Mouse (Mus musculus) heart, embryonic 14.5 days (tissue): ENCODE measurements around the gene Stx17. TPM values are rescaled to one million over a fixed set of nuclear protein-coding genes. Genes with fewer than 3 reads are reported as not detected.

Experiments
- ATAC-seq: fragments of 200-750 bp; cut with Nextera tagmentation; 2 replicates; pipeline ENCODE4 v1.8.0; 2017; ENCODE audit warnings: low read depth, moderate TSS enrichment; ENCODE audit not compliant: insufficient number of reproducible peaks, insufficient read depth, low FRiP score
- H3K27ac ChIP-seq, 2 experiments: fragments of 200-500 bp in 1 of 2; fragments of 300-500 bp in 1 of 2; sonication (generic) in 1 of 2; replicated peaks in 1 of 2; 2 replicates each; pipeline ENCODE4 v1.5.1; 2012 to 2014; ENCODE audit warnings: low read depth in 2 of 2, low read length in 2 of 2, control low read depth in 1 of 2, mild to moderate bottlenecking in 1 of 2, mixed read lengths in 1 of 2; ENCODE audit not compliant: control insufficient read depth in 1 of 2, insufficient read depth in 1 of 2
- H3K27me3 ChIP-seq: fragments of 300-500 bp; sonication (generic); 2 replicates; pipeline ENCODE4 v1.6.1; 2014; ENCODE audit warnings: mild to moderate bottlenecking, low read length, control low read depth; ENCODE audit not compliant: control insufficient read depth, insufficient read depth
- H3K36me3 ChIP-seq: fragments of 300-500 bp; sonication (generic); 2 replicates; pipeline ENCODE4 v1.6.1; 2014; ENCODE audit warnings: mild to moderate bottlenecking, control low read depth, low read length, mixed read lengths; ENCODE audit not compliant: control insufficient read depth, insufficient read depth
- H3K4me1 ChIP-seq, 2 experiments: fragments of 200-500 bp in 1 of 2; fragments of 300-500 bp in 1 of 2; sonication (generic) in 1 of 2; 2 replicates each; pipeline ENCODE4 v1.6.1; 2012 to 2014; ENCODE audit warnings: low read length in 2 of 2, control low read depth in 1 of 2, mixed read lengths in 1 of 2; ENCODE audit not compliant: control insufficient read depth in 2 of 2, insufficient read depth in 2 of 2
- H3K4me2 ChIP-seq: fragments of 300-500 bp; sonication (generic); 2 replicates; pipeline ENCODE4 v1.6.1; 2014; ENCODE audit warnings: mild to moderate bottlenecking, low read length
- H3K4me3 ChIP-seq, 2 experiments: fragments of 200-500 bp in 1 of 2; fragments of 300-500 bp in 1 of 2; sonication (generic) in 1 of 2; 2 replicates each; pipeline ENCODE4 v1.5.1; 2012 to 2014; ENCODE audit warnings: low read length in 2 of 2, mild to moderate bottlenecking in 2 of 2, control low read depth in 1 of 2, low read depth in 1 of 2, moderate library complexity in 1 of 2; ENCODE audit not compliant: control insufficient read depth in 1 of 2, insufficient read depth in 1 of 2
- H3K9ac ChIP-seq: fragments of 300-500 bp; sonication (generic); 2 replicates; pipeline ENCODE4 v1.6.1; 2014; ENCODE audit warnings: mild to moderate bottlenecking, low read length
- H3K9me3 ChIP-seq: fragments of 300-500 bp; sonication (generic); 2 replicates; pipeline ENCODE4 v1.6.1; 2016; ENCODE audit warnings: low read length, control low read depth; ENCODE audit not compliant: control insufficient read depth
- WGBS: fragments of 180-500 bp; shearing (Covaris S2); extraction: QIAGEN DNeasy Blood & Tissue Kit; methylation state at CpG from one replicate; pipeline ENCODE4 v1.1.7; 2014; 5-methylcytosine and 5-hydroxymethylcytosine counted together
- polyA plus RNA-seq: library from polyadenylated mRNA; unstranded; fragments of >200 nt; fragmentation: Nextera tagmentation; extraction: Ambion mirVana; gene quantifications from 2 replicates; pipeline ENCODE4 v1.2.1, GENCODE M21; 2014

Stx17 gene
- polyA plus RNA-seq, 1 experiment from 2014 or later, result 23.5 TPM

- H3K9ac ChIP-seq, result no peak overlapping the region
- 75% methylated on average over 3 of the region's 3 CpGs for WGBS
- no peak for ATAC-seq
- H3K36me3 ChIP-seq, result no peaks in the 10 kb centered on the region
- H3K9me3 ChIP-seq, result no peaks in the 10 kb centered on the region
- H3K4me2 ChIP-seq, result no peak overlapping the region
- no peak overlapping the region for H3K4me3 ChIP-seq
- no peak overlapping the region for H3K27ac ChIP-seq
- no peaks in the 10 kb centered on the region for H3K27me3 ChIP-seq
- H3K4me1 ChIP-seq, result no peaks in the 10 kb centered on the region
These were observed 31.5 kb upstream of the Stx17 start for GRCm38 (mm10) chr4:48093221-48093620.

GRCm38 (mm10) chr4:48100217-48100616 lies 24.5 kb upstream of the Stx17 start:
- Histone ChIP-seq H3K4me1 (no peaks in the 10 kb centered on the region), H3K9ac (no peak overlapping the region), H3K36me3 (no peaks in the 10 kb centered on the region), H3K4me3 (no peak overlapping the region), H3K27me3 (no peaks in the 10 kb centered on the region), H3K4me2 (no peak overlapping the region), H3K9me3 (no peaks in the 10 kb centered on the region), H3K27ac (no peak overlapping the region)
- 77% methylated on average over 8 of the region's 8 CpGs for WGBS
- no peak for ATAC-seq

GRCm38 (mm10) chr4:48101981-48102380 lies 22.7 kb upstream of the Stx17 start:
- ATAC-seq, result no peak
- Histone ChIP-seq H3K4me2 (no peak overlapping the region), H3K4me1 (no peaks in the 10 kb centered on the region)

GRCm38 (mm10) chr4:48105387-48105786 lies 19.3 kb upstream of the Stx17 start:
- H3K27me3 ChIP-seq, result no peaks in the 10 kb centered on the region
- 69% methylated on average over 5 of the region's 5 CpGs for WGBS
- no peaks in the 10 kb centered on the region for H3K9me3 ChIP-seq
- no peak overlapping the region for H3K9ac ChIP-seq
- no peaks in the 10 kb centered on the region for H3K4me1 ChIP-seq
- no peaks in the 10 kb centered on the region for H3K36me3 ChIP-seq
- no peak overlapping the region for H3K27ac ChIP-seq
- no peak overlapping the region for H3K4me2 ChIP-seq
- no peak for ATAC-seq
- H3K4me3 ChIP-seq, result no peak overlapping the region

More at GRCm38 (mm10) chr4:48101981-48102380, 22.7 kb upstream of the Stx17 start:
- Histone ChIP-seq H3K9ac (no peak overlapping the region), H3K27ac (no peak overlapping the region), H3K27me3 (no peaks in the 10 kb centered on the region), H3K4me3 (no peak overlapping the region), H3K36me3 (no peaks in the 10 kb centered on the region), H3K9me3 (no peaks in the 10 kb centered on the region)
- WGBS, result 77% methylated on average over 2 of the region's 2 CpGs

GRCm38 (mm10) chr4:48107086-48107485 lies 17.6 kb upstream of the Stx17 start:
- H3K9me3 ChIP-seq, result no peaks in the 10 kb centered on the region
- H3K4me2 ChIP-seq, result no peak overlapping the region
- no peaks in the 10 kb centered on the region for H3K4me1 ChIP-seq
- no peak overlapping the region for H3K4me3 ChIP-seq
- H3K27ac ChIP-seq, result no peak overlapping the region
- WGBS, result 77% methylated on average over 6 of the region's 6 CpGs
- no peak for ATAC-seq
- no peak overlapping the region for H3K9ac ChIP-seq
- no peaks in the 10 kb centered on the region for H3K27me3 ChIP-seq
- no peaks in the 10 kb centered on the region for H3K36me3 ChIP-seq

- Histone ChIP-seq H3K9ac (no peak overlapping the region), H3K36me3 (no peaks in the 10 kb centered on the region), H3K9me3 (no peaks in the 10 kb centered on the region), H3K4me1 (no peaks in the 10 kb centered on the region), H3K27me3 (no peaks in the 10 kb centered on the region), H3K27ac (no peak overlapping the region), H3K4me2 (no peak overlapping the region), H3K4me3 (no peak overlapping the region)
- ATAC-seq, result no peak
- 71% methylated on average over 2 of the region's 2 CpGs for WGBS
These were observed 16.1 kb upstream of the Stx17 start for GRCm38 (mm10) chr4:48108591-48108990.

GRCm38 (mm10) chr4:48110331-48110730 lies 14.4 kb upstream of the Stx17 start:
- Histone ChIP-seq H3K27ac (no peak overlapping the region), H3K36me3 (no peaks in the 10 kb centered on the region), H3K27me3 (no peaks in the 10 kb centered on the region), H3K9ac (no peak overlapping the region), H3K4me3 (no peak overlapping the region), H3K4me1 (no peaks in the 10 kb centered on the region), H3K9me3 (no peaks in the 10 kb centered on the region), H3K4me2 (no peak overlapping the region)
- WGBS, result 80% methylated on average over 3 of the region's 3 CpGs
- ATAC-seq, result no peak

GRCm38 (mm10) chr4:48116191-48116590 lies 8.5 kb upstream of the Stx17 start:
- Histone ChIP-seq H3K27me3 (no peaks in the 10 kb centered on the region), H3K9me3 (no peaks in the 10 kb centered on the region), H3K4me2 (no peak overlapping the region), H3K9ac (no peak overlapping the region), H3K4me3 (no peak overlapping the region), H3K27ac (no peak overlapping the region), H3K4me1 (no peaks in the 10 kb centered on the region), H3K36me3 (no peaks in the 10 kb centered on the region)
- WGBS, result 53% methylated on average over 4 of the region's 4 CpGs
- no peak for ATAC-seq
